Mouse (Mus musculus) layer of hippocampus, postnatal 10 days (tissue): ENCODE results near the gene Ddx56. TPM values are rescaled to one million over a fixed set of nuclear protein-coding genes. Genes with fewer than 3 reads are reported as not detected.
A peak's percentile ranks its signal among the peaks of the same experiment; 100 is the strongest.

Source experiments
- DNase-seq, 2 experiments: peaks; one replicate each; pipeline ENCODE4 v3.0.0; 2021; ENCODE audit warnings: low spot score in 2 of 2
- long read RNA-seq: library from polyadenylated mRNA; stranded (forward); transcript quantifications from one replicate; pipeline ENCODE4 v2.0.0, GENCODE M21; 2023
- total RNA-seq, 2 experiments: library from RNA; stranded (reverse); gene quantifications; 2 replicates each; pipeline ENCODE4 v1.2.3; 2021

Gene Ddx56
- total RNA-seq, result 10 to 100 TPM; 48.8 to 50.9 TPM
- long read RNA-seq, transcript Ddx56-201 (14 exons, 1,956 nt), result major isoform, 46 of 59 reads
- long read RNA-seq, partial matches to known transcripts, result 5 of 59 reads
- long read RNA-seq, other reads (novel, unspliced or antisense), result 8 of 59 reads

- peak; percentile 89 to 91 for DNase-seq
Measured at GRCm38 (mm10) chr11:6267320-6268254, at the start of gene Ddx56. Gene Ddx56 (minus strand): TSS chr11:6267772.

- no peak for DNase-seq
Measured at GRCm38 (mm10) chr11:6316821-6317220, 49.2 kb upstream of the Ddx56 start.

- no peak for DNase-seq
Measured at GRCm38 (mm10) chr11:6313874-6314406, 46.4 kb upstream of the Ddx56 start.

GRCm38 (mm10) chr11:6308181-6308580 is 40.6 kb upstream of the Ddx56 start:
- DNase-seq, result no peak

GRCm38 (mm10) chr11:6305943-6306430 is 38.4 kb upstream of the Ddx56 start:
- DNase-seq, result no peak

- no peak for DNase-seq
Measured at GRCm38 (mm10) chr11:6302793-6303192, 35.2 kb upstream of the Ddx56 start.

- no peak for DNase-seq
Measured at GRCm38 (mm10) chr11:6299435-6299834, 31.9 kb upstream of the Ddx56 start.

- no peak for DNase-seq
Measured at GRCm38 (mm10) chr11:6296077-6296476, 28.5 kb upstream of the Ddx56 start.

GRCm38 (mm10) chr11:6294632-6295031 is 27.1 kb upstream of the Ddx56 start:
- no peak for DNase-seq

GRCm38 (mm10) chr11:6293601-6294000 is 26.0 kb upstream of the Ddx56 start:
- no peak for DNase-seq

GRCm38 (mm10) chr11:6292988-6293349 is 25.4 kb upstream of the Ddx56 start:
- no peak for DNase-seq

- DNase-seq, result peak in 1 of 2 experiments; percentile 81
Measured at GRCm38 (mm10) chr11:6292116-6292987, 24.8 kb upstream of the Ddx56 start.

- DNase-seq, result peak; percentile 99
Measured at GRCm38 (mm10) chr11:6291401-6292115, 24.0 kb upstream of the Ddx56 start, which contains the start of gene Ogdh. Gene Ogdh (plus strand): TSS chr11:6291633.

GRCm38 (mm10) chr11:6290883-6291282 is 23.3 kb upstream of the Ddx56 start:
- no peak for DNase-seq

- no peak for DNase-seq
Measured at GRCm38 (mm10) chr11:6290138-6290537, 22.6 kb upstream of the Ddx56 start.

GRCm38 (mm10) chr11:6282940-6283339 is 15.4 kb upstream of the Ddx56 start:
- no peak for DNase-seq

GRCm38 (mm10) chr11:6276466-6276865 is 8.9 kb upstream of the Ddx56 start:
- DNase-seq, result no peak

- DNase-seq, result no peak
Measured at GRCm38 (mm10) chr11:6275094-6275484, 7.5 kb upstream of the Ddx56 start.

- peak; percentile 98 to 99 for DNase-seq
Measured at GRCm38 (mm10) chr11:6274387-6275093, 7.0 kb upstream of the Ddx56 start, which contains the start of gene Tmed4. Gene Tmed4 (minus strand): TSS chr11:6274870.

- no peak for DNase-seq
Measured at GRCm38 (mm10) chr11:6273607-6274006, 6.0 kb upstream of the Ddx56 start.
